Mouse (Mus musculus) ES-E14 (cell line): ENCODE measurements at regions not wholly inside any gene's neighbourhood (a gene's known extent, or its start where the extent isn't known, plus 50 kb on each side); places are given as distances from the start of the nearest gene placed in this dataset.
A peak's percentile ranks its signal among the peaks of the same experiment; 100 is the strongest.
"Not testable (repeated sequence)": the region's sequence is repeated elsewhere in the genome, so short reads cannot be mapped to it uniquely, and the experiment has no call there.

Source experiments
- DNase-seq: peaks from one replicate; pipeline ENCODE4 v3.0.0-alpha.2; 2013; ENCODE audit warnings: low read depth, low spot score
- H3K27ac ChIP-seq: 2 replicates; pipeline ENCODE4 v1.5.1; 2012; ENCODE audit warnings: low read depth, mild to moderate bottlenecking, low read length, moderate library complexity, mixed read lengths; ENCODE audit not compliant: poor library complexity, insufficient read depth, severe bottlenecking
- H3K36me3 ChIP-seq: 2 replicates; pipeline ENCODE4 v1.6.1; 2012; ENCODE audit warnings: mild to moderate bottlenecking, low read length, moderate library complexity, mixed read lengths; ENCODE audit not compliant: control insufficient read depth, poor library complexity, insufficient read depth, severe bottlenecking
- H3K4me1 ChIP-seq, 2 experiments: fragments of 150-350 bp in 1 of 2; sonication (generic) in 1 of 2; 2 replicates each; pipeline ENCODE4 v1.6.1; 2012; ENCODE audit warnings: low read length in 2 of 2, mild to moderate bottlenecking in 1 of 2, mixed read lengths in 1 of 2; ENCODE audit not compliant: control insufficient read depth in 2 of 2, insufficient read depth in 2 of 2, poor library complexity in 1 of 2
- H3K4me3 ChIP-seq, 2 experiments: fragments of 150-350 bp in 1 of 2; sonication (generic) in 1 of 2; 2 replicates each; pipeline ENCODE4 v1.5.1; 2012; ENCODE audit warnings: low read length in 2 of 2, low read depth in 1 of 2, mild to moderate bottlenecking in 1 of 2, mixed read lengths in 1 of 2; ENCODE audit not compliant: insufficient read depth in 1 of 2, poor library complexity in 1 of 2, severe bottlenecking in 1 of 2
- H3K9ac ChIP-seq: 2 replicates; pipeline ENCODE4 v1.6.1; 2012; ENCODE audit warnings: low read depth, mild to moderate bottlenecking, low read length, mixed read lengths; ENCODE audit not compliant: poor library complexity, insufficient read depth, severe bottlenecking
- H3K9me3 ChIP-seq: fragments of 150-350 bp; sonication (generic); 2 replicates; pipeline ENCODE4 v1.6.1; 2012; ENCODE audit warnings: low read depth, mild to moderate bottlenecking, low read length; ENCODE audit not compliant: control insufficient read depth, insufficient read depth
- CHD2 ChIP-seq: IDR thresholded peaks from 2 replicates; pipeline ENCODE4 v1.6.1; 2014; ENCODE audit warnings: mild to moderate bottlenecking, low read depth, low read length, inconsistent platforms
- HCFC1 ChIP-seq: IDR thresholded peaks from 2 replicates; pipeline ENCODE4 v1.6.1; 2012; ENCODE audit warnings: low read length, inconsistent platforms, borderline replicate concordance; ENCODE audit not compliant: insufficient read depth
- MAFK ChIP-seq: IDR thresholded peaks from 2 replicates; pipeline ENCODE4 v1.6.1; 2014; ENCODE audit warnings: mild to moderate bottlenecking, low read depth, low read length, inconsistent platforms; ENCODE audit not compliant: insufficient read depth
- ZC3H11A ChIP-seq: IDR thresholded peaks from 2 replicates; pipeline ENCODE4 v1.6.1; 2012; ENCODE audit warnings: low read depth, mild to moderate bottlenecking, inconsistent platforms, low read length, borderline replicate concordance
- ZNF384 ChIP-seq: IDR thresholded peaks from 2 replicates; pipeline ENCODE4 v1.6.1; 2012; ENCODE audit warnings: low read depth, low read length, inconsistent platforms
- in situ Hi-C, 2 experiments: fragments of 600-800 bp; cut with MboI; formaldehyde crosslinking; loops; one replicate each; pipeline ENCODE4 v1.15.1; 2025; ENCODE audit warnings: low sequenced_read_pairs in 2 of 2, inconsistent platforms in 1 of 2; ENCODE audit not compliant: unreplicated experiment in 2 of 2

DNA sequence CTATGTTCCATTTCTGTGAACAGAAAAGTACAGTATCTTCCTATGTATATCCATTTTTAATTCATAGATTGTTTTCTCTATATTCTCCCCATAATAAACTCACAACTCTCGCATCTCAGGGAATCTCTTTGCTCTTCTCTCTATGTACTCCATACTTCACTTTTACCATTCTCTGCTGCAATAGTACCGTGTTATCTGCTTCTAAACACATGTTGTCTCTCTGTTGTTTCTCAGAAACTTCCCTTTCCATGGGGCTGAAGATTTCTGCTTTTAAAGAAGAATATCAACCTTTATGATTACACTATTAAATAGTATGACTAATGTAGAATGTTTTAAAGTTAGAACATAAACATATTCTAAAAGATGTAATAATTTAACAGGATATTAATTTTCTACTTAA is 207.9 kb upstream of the Cntn3 start:
- Histone ChIP-seq H3K4me3 (no peak overlapping the region), H3K27ac (no peak overlapping the region), H3K4me1 (no peaks in the 10 kb centered on the region), H3K36me3 (no peaks in the 10 kb centered on the region), H3K9me3 (no peaks in the 10 kb centered on the region), H3K9ac (no peak overlapping the region)
- no peak for TF ChIP-seq ZNF384
- no peak for TF ChIP-seq CHD2
- TF ChIP-seq MAFK: no peak
- no peak for TF ChIP-seq HCFC1
- no peak for TF ChIP-seq ZC3H11A
- DNase-seq: no peak
- in situ Hi-C loops: no loop called here

DNA sequence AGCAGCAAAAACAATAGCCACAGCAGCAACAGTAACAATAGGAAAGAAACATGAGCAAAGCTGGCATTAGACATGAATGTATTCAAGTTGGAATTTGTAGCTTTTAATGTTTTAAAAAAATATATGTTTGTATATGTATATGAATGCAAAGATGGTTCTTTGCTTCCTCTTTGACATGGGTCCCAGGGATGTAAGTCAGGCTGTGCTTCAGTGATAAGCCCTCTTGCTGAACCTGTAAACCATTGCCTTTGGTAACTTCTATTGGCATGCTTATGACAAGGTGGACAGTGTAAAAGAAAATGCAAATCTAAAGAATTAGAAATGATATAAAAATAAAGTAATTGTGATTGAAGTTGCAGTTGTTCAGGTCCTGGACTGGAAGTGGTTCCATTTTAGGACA is 201.7 kb upstream of the Cntn3 start:
- Histone ChIP-seq H3K4me3 (no peak overlapping the region), H3K9ac (no peak overlapping the region), H3K27ac (no peak overlapping the region), H3K36me3 (no peaks in the 10 kb centered on the region), H3K9me3 (no peaks in the 10 kb centered on the region), H3K4me1 (no peaks in the 10 kb centered on the region)
- no peak for DNase-seq
- TF ChIP-seq ZC3H11A: no peak
- no peak for TF ChIP-seq ZNF384
- no peak for TF ChIP-seq MAFK
- no peak for TF ChIP-seq HCFC1
- TF ChIP-seq CHD2: no peak
- in situ Hi-C loops: no loop called here

GRCm38 (mm10) chr6:102762357-102762756 is 189.5 kb upstream of the Cntn3 start:
- Histone ChIP-seq H3K4me3 (no peak overlapping the region), H3K9me3 (no peaks in the 10 kb centered on the region), H3K36me3 (no peaks in the 10 kb centered on the region), H3K27ac (no peak overlapping the region), H3K9ac (no peak overlapping the region), H3K4me1 (no peaks in the 10 kb centered on the region)
- no peak for DNase-seq
- in situ Hi-C loops: no loop called here
- TF ChIP-seq MAFK: no peak
- no peak for TF ChIP-seq ZNF384
- no peak for TF ChIP-seq CHD2
- TF ChIP-seq ZC3H11A: no peak
- TF ChIP-seq HCFC1: no peak

DNA sequence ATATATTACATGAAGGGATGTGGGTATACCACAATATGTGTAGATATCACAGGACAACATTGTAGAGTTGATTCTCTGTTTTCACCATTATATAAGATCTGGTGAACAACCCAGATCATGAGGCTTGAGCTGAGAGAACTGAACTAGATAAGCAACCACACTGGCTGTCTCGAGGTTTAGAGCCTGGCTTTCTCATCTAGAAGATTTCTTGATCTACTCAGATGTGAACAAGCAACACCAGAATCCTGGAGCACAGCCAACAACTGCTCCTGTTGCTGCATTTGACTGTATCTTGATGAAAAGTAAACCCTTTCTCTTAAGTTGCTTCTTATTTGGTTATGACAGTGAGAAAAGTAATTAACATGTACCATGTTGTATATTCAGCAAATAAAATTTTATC is 182.1 kb upstream of the Cntn3 start:
- H3K4me3 ChIP-seq: no peak overlapping the region
- peaks cover 0 to 2% of the 10 kb centered on the region in 2 experiments; a peak in 1 of 4 replicates for H3K4me1 ChIP-seq
- no peak overlapping the region for H3K9ac ChIP-seq
- TF ChIP-seq ZNF384 (no peak), MAFK (no peak), HCFC1 (no peak), CHD2 (no peak), ZC3H11A (no peak)
- H3K27ac ChIP-seq: no peak overlapping the region
- in situ Hi-C loops: no loop called here
- DNase-seq: no peak
- H3K36me3 ChIP-seq: no peaks in the 10 kb centered on the region
- H3K9me3 ChIP-seq: no peaks in the 10 kb centered on the region

DNA sequence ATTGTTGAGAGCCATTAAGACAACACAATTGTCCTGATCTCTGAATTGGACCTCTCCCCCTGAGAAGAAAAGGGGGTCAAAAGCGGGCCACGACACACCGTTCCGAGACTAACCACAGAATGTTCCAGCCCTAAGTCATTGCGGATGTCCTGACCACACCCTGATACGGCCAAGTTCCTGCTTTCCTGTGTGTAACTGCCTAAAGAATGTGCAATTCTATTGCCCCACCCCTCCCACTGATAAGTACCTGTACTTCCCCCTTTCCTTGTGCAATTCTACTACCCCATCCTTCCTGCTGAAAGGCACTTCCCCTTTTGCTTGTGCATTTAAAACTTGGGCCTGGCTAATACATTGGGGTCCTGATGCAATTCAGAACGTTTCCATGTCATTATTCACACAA is 177.3 kb upstream of the Cntn3 start:
- H3K9ac ChIP-seq, H3K27ac ChIP-seq, H3K36me3 ChIP-seq, in situ Hi-C loops, DNase-seq, H3K9me3 ChIP-seq, H3K4me3 ChIP-seq, H3K4me1 ChIP-seq: not testable (repeated sequence)

DNA sequence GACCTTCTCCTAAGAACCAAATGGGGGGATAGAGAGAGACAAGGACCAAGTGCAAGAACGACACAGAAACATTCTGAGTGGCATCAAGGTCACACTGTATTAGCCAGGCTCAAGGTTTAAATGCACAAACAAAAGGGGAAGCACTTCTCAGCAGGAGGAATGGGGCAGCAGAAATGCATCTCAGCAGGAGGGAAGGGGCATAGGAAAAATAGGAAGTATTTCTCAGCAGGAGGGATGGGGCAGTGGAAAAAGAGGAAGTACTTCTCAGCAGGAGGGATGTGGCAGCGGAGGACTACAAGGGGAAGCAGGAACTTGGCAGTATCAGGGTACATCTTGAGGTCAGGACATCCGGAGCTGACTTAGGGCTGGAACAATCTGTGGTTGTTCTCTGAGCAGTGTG is 173.5 kb upstream of the Cntn3 start:
- H3K27ac ChIP-seq: peak overlapping the region; percentile 60; the same call in 1 of the 2 replicates
- H3K4me1 ChIP-seq, H3K9me3 ChIP-seq, H3K4me3 ChIP-seq, H3K9ac ChIP-seq, in situ Hi-C loops, H3K36me3 ChIP-seq: not testable (repeated sequence)
- peak; percentile 58 for DNase-seq

DNA sequence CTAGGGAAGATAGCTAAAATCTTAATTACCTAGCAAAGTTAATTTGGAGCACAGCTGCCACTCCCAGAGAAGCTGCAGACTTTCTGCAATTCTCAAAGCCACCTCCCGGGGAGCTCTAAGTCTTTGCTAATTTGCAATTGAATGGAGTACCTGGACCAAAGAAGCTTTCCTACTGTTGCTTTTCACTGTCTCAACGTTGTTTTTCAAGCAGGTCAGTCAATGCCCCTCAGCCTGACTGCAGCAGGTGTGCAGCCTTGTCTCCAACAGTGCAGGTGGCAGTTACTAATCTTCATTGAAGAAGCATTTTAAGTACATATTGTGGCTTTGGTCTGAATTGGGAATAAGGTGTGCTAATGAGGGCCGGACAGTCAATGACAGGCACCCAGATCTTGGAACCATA is 164.3 kb upstream of the Cntn3 start:
- H3K9me3 ChIP-seq, in situ Hi-C loops: not testable (repeated sequence)

More for the DNA sequence above, 164.3 kb upstream of the Cntn3 start:
- peak; percentile 67 for DNase-seq
- H3K4me3 ChIP-seq, H3K9ac ChIP-seq, H3K36me3 ChIP-seq, H3K4me1 ChIP-seq: not testable (repeated sequence)
- peak overlapping the region; percentile 44; the same call in 1 of the 2 replicates for H3K27ac ChIP-seq
